Mouse (Mus musculus): ENCODE measurements at regions not wholly inside any gene's neighbourhood (a gene's known extent, or its start where the extent isn't known, plus 50 kb on each side); places are given as distances from the start of the nearest gene placed in this dataset.
"Not testable (repeated sequence)": the region's sequence is repeated elsewhere in the genome, so short reads cannot be mapped to it uniquely, and the experiment has no call there.

DNA sequence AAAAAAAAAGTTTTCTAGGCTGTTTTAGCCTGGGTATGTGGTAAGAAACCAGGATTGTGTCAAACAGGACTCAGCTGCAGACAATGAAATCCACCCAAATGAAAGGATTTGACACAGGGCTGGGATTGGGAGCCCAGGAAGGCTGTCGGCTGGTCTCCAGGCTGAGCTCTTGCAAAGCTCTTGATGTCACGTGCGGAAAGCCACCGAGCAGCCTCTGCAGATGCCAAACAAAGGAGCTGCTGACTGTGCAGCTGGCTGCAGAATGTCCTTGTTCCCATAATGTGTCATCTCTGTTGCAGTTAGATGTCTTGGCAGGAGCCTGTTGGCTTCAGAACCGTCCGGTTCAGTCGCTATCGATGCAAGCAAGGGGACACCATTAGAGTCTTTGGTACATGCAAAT, 56.1 kb downstream of the Bbs10 start:
- no peak overlapping the region for H3ac ChIP-seq (ENCODE audit: control insufficient read depth, insufficient read length, low read depth)
- no peaks in the 10 kb centered on the region for H3K27me3 ChIP-seq (ENCODE audit: control insufficient read depth, insufficient read depth, insufficient read length)
- H3K36me3 ChIP-seq (ENCODE audit: control insufficient read depth, insufficient read depth): no peaks in the 10 kb centered on the region
- H3K79me3 ChIP-seq (ENCODE audit: low read depth): no peaks in the 10 kb centered on the region
- TF ChIP-seq CEBPB (IDR thresholded peaks at IDR 0.05; ENCODE audit: low read depth) (no peak), USF1 (IDR thresholded peaks at IDR 0.05; ENCODE audit: low read depth) (no peak), MAX (IDR thresholded peaks at IDR 0.05) (no peak), MYOD1 (IDR thresholded peaks at IDR 0.05; ENCODE audit: control insufficient read depth, insufficient read length, low read depth) (no peak), CTCF (IDR thresholded peaks at IDR 0.05; ENCODE audit: control insufficient read depth, insufficient read depth, insufficient read length) (no peak), FOSL1 (IDR thresholded peaks at IDR 0.05; ENCODE audit: insufficient read depth, low read length, poor library complexity, severe bottlenecking) (no peak), MYOG (IDR thresholded peaks at IDR 0.05; ENCODE audit: control insufficient read depth, extremely low read depth, insufficient read length) (no peak)
- no peaks in the 10 kb centered on the region for H3K79me2 ChIP-seq (ENCODE audit: control insufficient read depth, insufficient read depth)
- no peak overlapping the region for H3K4me3 ChIP-seq (ENCODE audit: insufficient read depth, poor library complexity, severe bottlenecking)

DNA sequence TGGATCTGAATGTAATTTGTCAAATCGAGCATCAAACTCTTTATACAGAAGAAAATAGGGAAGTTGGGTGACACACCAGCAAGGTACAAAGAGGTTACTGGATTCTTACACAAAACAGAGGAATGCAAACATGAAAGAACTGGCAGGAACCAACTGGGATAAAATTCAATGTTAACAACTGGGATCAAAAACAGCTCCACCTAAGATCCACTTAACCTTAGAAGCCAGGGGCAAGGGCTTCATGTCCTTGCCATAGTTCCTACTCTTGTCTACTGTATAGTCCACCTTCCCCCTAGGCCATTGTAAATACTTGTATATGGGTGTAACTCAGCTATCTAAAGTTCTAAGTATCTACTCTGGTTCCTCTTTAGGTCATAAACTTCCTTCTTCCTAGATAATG, 59.9 kb downstream of the Bbs10 start:
- not testable (repeated sequence) for H3K27me3 ChIP-seq (ENCODE audit: control insufficient read depth, insufficient read depth, insufficient read length); H3K79me2 ChIP-seq (ENCODE audit: control insufficient read depth, insufficient read depth); H3K4me3 ChIP-seq (ENCODE audit: insufficient read depth, poor library complexity, severe bottlenecking); H3K79me3 ChIP-seq (ENCODE audit: low read depth); H3K36me3 ChIP-seq (ENCODE audit: control insufficient read depth, insufficient read depth); H3ac ChIP-seq (ENCODE audit: control insufficient read depth, insufficient read length, low read depth)

DNA sequence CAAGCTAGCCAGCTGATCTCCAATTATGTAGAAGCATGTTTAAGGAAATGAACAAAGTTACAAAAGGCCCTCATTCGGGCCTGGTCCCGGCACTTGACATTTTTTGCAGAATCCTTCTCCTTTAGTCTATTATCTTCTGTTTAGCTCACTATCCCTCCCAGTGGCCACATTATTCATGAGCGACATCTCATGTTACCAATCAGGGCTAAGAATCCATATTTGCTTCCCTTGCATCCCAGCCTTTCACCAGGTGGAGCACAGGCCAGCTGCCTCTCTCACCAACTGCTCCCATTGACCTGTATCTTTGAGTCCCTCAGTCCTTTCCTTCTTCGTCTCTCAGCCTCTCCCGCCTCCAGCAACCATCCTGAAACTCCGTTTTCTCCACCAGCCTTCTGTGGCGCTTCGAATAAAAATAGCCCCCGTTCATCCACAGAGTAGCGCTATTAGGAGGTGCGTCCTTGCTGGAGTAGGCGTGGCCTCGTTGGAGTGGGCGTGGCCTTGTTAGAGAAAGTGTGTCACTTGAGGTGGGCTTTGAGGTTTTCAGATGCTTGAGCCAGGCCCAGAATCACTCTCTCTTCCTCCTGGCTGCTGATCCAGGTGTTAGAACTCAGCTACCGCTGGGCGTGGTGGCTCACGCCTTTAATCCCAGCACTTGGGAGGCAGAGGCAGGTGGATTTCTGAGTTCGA, 63.4 kb downstream of the Bbs10 start:
- Histone ChIP-seq H3K36me3 (ENCODE audit: control insufficient read depth, insufficient read depth) (no peaks in the 10 kb centered on the region), H3ac (ENCODE audit: control insufficient read depth, insufficient read length, low read depth) (no peak overlapping the region), H3K27me3 (ENCODE audit: control insufficient read depth, insufficient read depth, insufficient read length) (no peaks in the 10 kb centered on the region), H3K79me2 (ENCODE audit: control insufficient read depth, insufficient read depth) (no peaks in the 10 kb centered on the region), H3K79me3 (ENCODE audit: low read depth) (no peaks in the 10 kb centered on the region), H3K4me3 (ENCODE audit: insufficient read depth, poor library complexity, severe bottlenecking) (no peak overlapping the region)
- TF ChIP-seq FOSL1 (IDR thresholded peaks at IDR 0.05; ENCODE audit: insufficient read depth, low read length, poor library complexity, severe bottlenecking) (no peak), MAX (IDR thresholded peaks at IDR 0.05) (no peak), MYOG (IDR thresholded peaks at IDR 0.05; ENCODE audit: control insufficient read depth, extremely low read depth, insufficient read length) (no peak), USF1 (IDR thresholded peaks at IDR 0.05; ENCODE audit: low read depth) (no peak), CEBPB (IDR thresholded peaks at IDR 0.05; ENCODE audit: low read depth) (no peak), CTCF (IDR thresholded peaks at IDR 0.05; ENCODE audit: control insufficient read depth, insufficient read depth, insufficient read length) (no peak), MYOD1 (IDR thresholded peaks at IDR 0.05; ENCODE audit: control insufficient read depth, insufficient read length, low read depth) (no peak)

DNA sequence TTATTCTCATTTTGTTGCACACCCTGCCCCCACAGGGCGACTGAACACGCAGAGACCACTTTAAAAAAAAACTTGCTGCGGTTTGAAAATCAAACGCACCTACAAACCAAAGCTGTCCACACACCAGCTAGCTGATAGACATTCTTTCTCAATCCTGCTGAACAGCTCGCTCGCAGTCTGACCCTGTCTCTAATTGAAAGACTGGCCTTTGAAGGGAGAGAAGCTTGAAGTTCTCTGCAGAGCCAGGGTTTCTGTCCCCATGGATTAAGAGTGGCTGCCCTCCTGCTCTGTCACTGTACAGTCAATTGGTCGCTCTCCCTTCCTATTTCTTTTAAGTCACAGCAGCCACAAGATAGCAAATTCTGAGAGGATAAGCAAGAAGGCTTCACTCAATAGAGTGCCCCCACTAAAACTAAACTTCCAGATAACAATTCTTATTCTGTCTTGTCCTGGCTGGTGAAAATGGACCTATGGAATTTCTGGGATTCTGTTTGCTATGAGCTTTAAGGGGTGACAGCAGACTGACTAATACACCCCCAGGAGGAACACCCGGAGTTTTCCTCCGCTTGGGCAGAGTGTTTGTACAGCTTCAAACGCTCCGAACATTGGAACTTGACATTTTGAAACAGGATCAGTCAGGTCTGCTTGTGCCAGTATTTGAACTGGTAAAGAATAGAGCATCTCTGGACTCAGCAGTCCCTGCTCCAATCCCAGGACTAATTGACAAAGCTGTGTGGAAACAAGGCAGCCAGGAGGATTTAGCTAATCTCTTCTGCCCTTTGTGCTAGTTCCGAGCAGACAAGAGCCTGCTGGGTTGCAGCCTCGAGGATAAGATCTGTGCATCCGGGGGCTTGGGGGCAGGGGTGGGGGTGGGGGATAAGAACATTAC, 65.5 kb downstream of the Bbs10 start:
- Histone ChIP-seq H3ac (ENCODE audit: control insufficient read depth, insufficient read length, low read depth) (no peak overlapping the region), H3K36me3 (ENCODE audit: control insufficient read depth, insufficient read depth) (no peaks in the 10 kb centered on the region), H3K27me3 (ENCODE audit: control insufficient read depth, insufficient read depth, insufficient read length) (no peaks in the 10 kb centered on the region), H3K79me2 (ENCODE audit: control insufficient read depth, insufficient read depth) (no peaks in the 10 kb centered on the region), H3K4me3 (ENCODE audit: insufficient read depth, poor library complexity, severe bottlenecking) (no peak overlapping the region), H3K79me3 (ENCODE audit: low read depth) (no peaks in the 10 kb centered on the region)
- TF ChIP-seq MYOG (IDR thresholded peaks at IDR 0.05; ENCODE audit: control insufficient read depth, extremely low read depth, insufficient read length) (no peak), CTCF (IDR thresholded peaks at IDR 0.05; ENCODE audit: control insufficient read depth, insufficient read depth, insufficient read length) (no peak), MAX (IDR thresholded peaks at IDR 0.05) (no peak), CEBPB (IDR thresholded peaks at IDR 0.05; ENCODE audit: low read depth) (no peak), FOSL1 (IDR thresholded peaks at IDR 0.05; ENCODE audit: insufficient read depth, low read length, poor library complexity, severe bottlenecking) (no peak), USF1 (IDR thresholded peaks at IDR 0.05; ENCODE audit: low read depth) (no peak), MYOD1 (IDR thresholded peaks at IDR 0.05; ENCODE audit: control insufficient read depth, insufficient read length, low read depth) (no peak)

DNA sequence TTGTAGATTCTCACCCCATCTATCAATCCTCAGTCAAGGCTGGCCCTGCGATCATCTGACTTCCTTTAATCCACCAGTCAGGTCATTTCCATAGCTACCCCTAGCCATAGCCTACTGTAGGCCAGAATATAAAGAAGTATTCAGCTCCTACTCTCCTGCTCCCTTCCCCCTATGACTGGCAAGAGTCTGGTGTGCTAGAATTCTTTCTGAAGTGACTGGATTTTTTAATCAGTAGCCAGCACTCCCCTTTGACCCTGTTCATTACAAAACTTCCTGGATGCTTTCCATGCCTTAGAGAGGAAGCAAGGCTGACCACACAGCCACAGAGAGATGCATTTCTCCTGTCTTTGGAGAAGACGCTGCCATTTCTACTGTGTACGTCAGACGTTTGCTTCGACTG, 66.5 kb downstream of the Bbs10 start:
- Histone ChIP-seq H3K4me3 (ENCODE audit: insufficient read depth, poor library complexity, severe bottlenecking) (no peak overlapping the region), H3K36me3 (ENCODE audit: control insufficient read depth, insufficient read depth) (no peaks in the 10 kb centered on the region), H3K27me3 (ENCODE audit: control insufficient read depth, insufficient read depth, insufficient read length) (no peaks in the 10 kb centered on the region), H3K79me2 (ENCODE audit: control insufficient read depth, insufficient read depth) (no peaks in the 10 kb centered on the region), H3K79me3 (ENCODE audit: low read depth) (no peaks in the 10 kb centered on the region), H3ac (ENCODE audit: control insufficient read depth, insufficient read length, low read depth) (no peak overlapping the region)
- TF ChIP-seq FOSL1 (IDR thresholded peaks at IDR 0.05; ENCODE audit: insufficient read depth, low read length, poor library complexity, severe bottlenecking): no peak
- TF ChIP-seq MYOD1 (IDR thresholded peaks at IDR 0.05; ENCODE audit: control insufficient read depth, insufficient read length, low read depth): no peak
- no peak for TF ChIP-seq CTCF (IDR thresholded peaks at IDR 0.05; ENCODE audit: control insufficient read depth, insufficient read depth, insufficient read length)
- no peak for TF ChIP-seq MAX (IDR thresholded peaks at IDR 0.05)

DNA sequence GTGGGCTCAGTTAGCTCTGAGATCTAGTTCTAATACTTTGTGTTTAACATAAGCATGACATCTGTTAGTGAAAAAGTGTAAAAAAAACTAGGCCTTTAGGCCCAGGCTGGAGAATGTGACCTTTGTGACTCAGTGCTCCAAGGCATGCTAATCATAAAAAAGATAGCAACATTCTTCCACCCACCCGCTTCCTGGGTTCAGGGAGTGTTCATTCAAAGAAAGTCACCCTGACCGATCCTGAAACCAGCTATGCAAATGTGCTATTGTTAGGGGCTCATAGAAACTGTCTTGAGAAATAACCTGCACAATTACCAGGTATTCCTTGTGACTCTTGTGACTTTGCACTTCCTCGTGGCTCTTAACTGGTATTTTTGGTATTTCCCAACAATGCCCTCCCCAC, 70.6 kb downstream of the Bbs10 start:
- H3K4me3 ChIP-seq (ENCODE audit: insufficient read depth, poor library complexity, severe bottlenecking); H3ac ChIP-seq (ENCODE audit: control insufficient read depth, insufficient read length, low read depth); H3K27me3 ChIP-seq (ENCODE audit: control insufficient read depth, insufficient read depth, insufficient read length); H3K36me3 ChIP-seq (ENCODE audit: control insufficient read depth, insufficient read depth); H3K79me3 ChIP-seq (ENCODE audit: low read depth); H3K79me2 ChIP-seq (ENCODE audit: control insufficient read depth, insufficient read depth): not testable (repeated sequence)
